Mouse (Mus musculus) CD4-positive, CD25-positive, alpha-beta regulatory T cell, adult 2 months (primary cell): Measurements from ENCODE around the gene Macrod1.

ENCODE experiments used
- DNase-seq: peaks from one replicate; pipeline ENCODE4 v3.0.0-alpha.2; 2012; ENCODE audit warnings: low read depth, low spot score

The Macrod1 gene

GRCm38 (mm10) chr19:7140856-7141421, 84.3 kb downstream of the Macrod1 start:
- DNase-seq = no peak

- no peak for DNase-seq
These were observed 85.8 kb downstream of the Macrod1 start for GRCm38 (mm10) chr19:7142207-7142915.

GRCm38 (mm10) chr19:7143854-7144253, 87.2 kb downstream of the Macrod1 start:
- DNase-seq = peak; percentile 49

GRCm38 (mm10) chr19:7144458-7144857, 87.8 kb downstream of the Macrod1 start:
- no peak for DNase-seq

- DNase-seq = no peak
These were observed 89.8 kb downstream of the Macrod1 start for GRCm38 (mm10) chr19:7146376-7146775.

GRCm38 (mm10) chr19:7148096-7148495, 91.5 kb downstream of the Macrod1 start:
- DNase-seq = no peak

- DNase-seq = no peak
These were observed 92.0 kb downstream of the Macrod1 start for GRCm38 (mm10) chr19:7148541-7149085.

GRCm38 (mm10) chr19:7149158-7149685, 92.6 kb downstream of the Macrod1 start:
- no peak for DNase-seq

- no peak for DNase-seq
These were observed 94.8 kb downstream of the Macrod1 start for GRCm38 (mm10) chr19:7151300-7151926.

GRCm38 (mm10) chr19:7151927-7152653, 95.5 kb downstream of the Macrod1 start:
- no peak for DNase-seq

- no peak for DNase-seq
These were observed 96.6 kb downstream of the Macrod1 start for GRCm38 (mm10) chr19:7153232-7153631.

GRCm38 (mm10) chr19:7155196-7155595, 98.6 kb downstream of the Macrod1 start:
- DNase-seq = no peak

- no peak for DNase-seq
These were observed 101.1 kb downstream of the Macrod1 start for GRCm38 (mm10) chr19:7157734-7158133.

GRCm38 (mm10) chr19:7160151-7160906, 103.7 kb downstream of the Macrod1 start:
- no peak for DNase-seq

- DNase-seq = no peak
These were observed 104.5 kb downstream of the Macrod1 start for GRCm38 (mm10) chr19:7161064-7161463.

- DNase-seq = peak; percentile 8
These were observed 107.6 kb downstream of the Macrod1 start for GRCm38 (mm10) chr19:7164238-7164637.

GRCm38 (mm10) chr19:7164820-7165323, 108.3 kb downstream of the Macrod1 start:
- peak; percentile 8 for DNase-seq

GRCm38 (mm10) chr19:7165509-7166199, 109.0 kb downstream of the Macrod1 start:
- peak; percentile 20 for DNase-seq

GRCm38 (mm10) chr19:7166200-7166711, 109.6 kb downstream of the Macrod1 start:
- DNase-seq = no peak

GRCm38 (mm10) chr19:7166767-7167166, 110.2 kb downstream of the Macrod1 start:
- no peak for DNase-seq
